Mouse (Mus musculus) CH12.LX (cell line): ENCODE measurements at regions not wholly inside any gene's neighbourhood (a gene's known extent, or its start where the extent isn't known, plus 50 kb on each side); places are given as distances from the start of the nearest gene placed in this dataset.

Experiments used
- DNase-seq: peaks from one replicate; pipeline ENCODE4 v3.0.0-alpha.2; 2013; ENCODE audit errors: extremely low read depth
- H3K27ac ChIP-seq: 2 replicates; pipeline ENCODE4 v1.5.1; 2012; ENCODE audit warnings: low read depth, mild to moderate bottlenecking, control low read depth, moderate library complexity; ENCODE audit not compliant: insufficient read depth
- H3K27me3 ChIP-seq: replicated peaks from 2 replicates; pipeline ENCODE3; 2012; ENCODE audit warnings: inconsistent platforms
- H3K36me3 ChIP-seq, 2 experiments: replicated peaks in 1 of 2; 2 replicates each; pipeline versions ENCODE3 to v1.6.1; 2012; ENCODE audit warnings: inconsistent platforms in 1 of 2, low read length in 1 of 2, mild to moderate bottlenecking in 1 of 2, mixed read lengths in 1 of 2, moderate library complexity in 1 of 2; ENCODE audit not compliant: control insufficient read depth in 1 of 2, insufficient read depth in 1 of 2
- H3K4me1 ChIP-seq, 2 experiments: 2 replicates each; pipeline ENCODE4 v1.6.1; 2012; ENCODE audit warnings: inconsistent platforms in 1 of 2, moderate library complexity in 1 of 2; ENCODE audit not compliant: insufficient read depth in 2 of 2, control insufficient read depth in 1 of 2
- H3K4me2 ChIP-seq: 2 replicates; pipeline ENCODE4 v1.6.1; 2012; ENCODE audit warnings: low read depth, mild to moderate bottlenecking, control low read depth; ENCODE audit not compliant: poor library complexity, insufficient read depth, severe bottlenecking
- H3K4me3 ChIP-seq, 3 experiments: fragments of 150-350 bp in 1 of 3; sonication (generic) in 1 of 3; replicated peaks in 1 of 3; 2 replicates each; pipeline versions ENCODE3 to v1.5.1; 2011 to 2012; ENCODE audit warnings: low read depth in 2 of 3, low read length in 2 of 3, mild to moderate bottlenecking in 2 of 3, moderate library complexity in 2 of 3, control low read depth in 1 of 3, improper control_type of control experiment in 1 of 3, inconsistent platforms in 1 of 3, mixed read lengths in 1 of 3; ENCODE audit not compliant: poor library complexity in 1 of 3
- H3K79me2 ChIP-seq: replicated peaks from 2 replicates; pipeline ENCODE4 v1.6.1; 2012; ENCODE audit warnings: mild to moderate bottlenecking, moderate library complexity; ENCODE audit not compliant: control insufficient read depth, poor library complexity, insufficient read depth, severe bottlenecking; ENCODE audit errors: extremely low read depth
- H3K9ac ChIP-seq: 2 replicates; pipeline ENCODE4 v1.6.1; 2012; ENCODE audit warnings: low read depth, mild to moderate bottlenecking, control low read depth, moderate library complexity; ENCODE audit not compliant: insufficient read depth
- H3K9me3 ChIP-seq: replicated peaks from 2 replicates; pipeline ENCODE3; 2012; ENCODE audit warnings: low read length, inconsistent platforms, mixed read lengths
- BHLHE40 ChIP-seq: IDR thresholded peaks from 2 replicates; pipeline ENCODE4 v1.6.1; 2011; ENCODE audit warnings: mild to moderate bottlenecking, low read depth, low read length, improper control_type of control experiment
- CTCF ChIP-seq, 2 experiments: IDR thresholded peaks in 1 of 2; conservative IDR thresholded peaks in 1 of 2; 2 replicates each; pipeline ENCODE4 v1.5.1; 2011 to 2012; ENCODE audit warnings: low read depth in 2 of 2, low read length in 2 of 2, improper control_type of control experiment in 1 of 2, inconsistent platforms in 1 of 2, mild to moderate bottlenecking in 1 of 2, moderate library complexity in 1 of 2
- E2F4 ChIP-seq: IDR thresholded peaks from 2 replicates; pipeline ENCODE4 v1.6.1; 2011; ENCODE audit warnings: low read depth, low read length, improper control_type of control experiment; ENCODE audit not compliant: insufficient replicate concordance
- EP300 ChIP-seq: IDR thresholded peaks from 2 replicates; pipeline ENCODE4 v1.6.1; 2011; ENCODE audit warnings: low read length, improper control_type of control experiment
- ETS1 ChIP-seq: conservative IDR thresholded peaks from 2 replicates; pipeline ENCODE4 v1.6.1; 2012; ENCODE audit warnings: low read depth, mild to moderate bottlenecking, inconsistent platforms, low read length, improper control_type of control experiment, moderate library complexity
- IRF4 ChIP-seq: IDR thresholded peaks from 2 replicates; pipeline ENCODE4 v1.6.1; 2014; ENCODE audit warnings: low read depth, mild to moderate bottlenecking, inconsistent platforms, low read length, improper control_type of control experiment
- JUND ChIP-seq: conservative IDR thresholded peaks from 2 replicates; pipeline ENCODE4 v1.6.1; 2011; ENCODE audit warnings: low read depth, low read length, improper control_type of control experiment
- MAFK ChIP-seq: IDR thresholded peaks from 2 replicates; pipeline ENCODE4 v1.6.1; 2011; ENCODE audit warnings: low read length, improper control_type of control experiment; ENCODE audit not compliant: insufficient replicate concordance
- MAX ChIP-seq: IDR thresholded peaks from 2 replicates; pipeline ENCODE4 v1.6.1; 2011; ENCODE audit warnings: low read length, improper control_type of control experiment
- MAZ ChIP-seq: IDR thresholded peaks from 2 replicates; pipeline ENCODE4 v1.6.1; 2012; ENCODE audit warnings: low read depth, mild to moderate bottlenecking, inconsistent platforms, low read length, improper control_type of control experiment, moderate library complexity
- MEF2A ChIP-seq: IDR thresholded peaks from 2 replicates; pipeline ENCODE4 v1.6.1; 2014; ENCODE audit warnings: low read depth, mild to moderate bottlenecking, inconsistent platforms, low read length, improper control_type of control experiment, borderline replicate concordance
- MXI1 ChIP-seq: IDR thresholded peaks from 2 replicates; pipeline ENCODE4 v1.6.1; 2011; ENCODE audit warnings: mild to moderate bottlenecking, low read depth, low read length, improper control_type of control experiment
- MYC ChIP-seq: IDR thresholded peaks from 2 replicates; pipeline ENCODE4 v1.6.1; 2011; ENCODE audit warnings: low read depth, mild to moderate bottlenecking, improper control_type of control experiment, low read length
- NELFE ChIP-seq: IDR thresholded peaks from 2 replicates; pipeline ENCODE4 v1.6.1; 2011; ENCODE audit warnings: low read depth, low read length, improper control_type of control experiment
- NRF1 ChIP-seq: IDR thresholded peaks from 2 replicates; pipeline ENCODE4 v1.6.1; 2014; ENCODE audit warnings: low read depth, mild to moderate bottlenecking, inconsistent platforms, low read length, improper control_type of control experiment, moderate library complexity
- PAX5 ChIP-seq: IDR thresholded peaks from 2 replicates; pipeline ENCODE4 v1.6.1; 2012; ENCODE audit warnings: low read length, inconsistent platforms, mixed read lengths
- POLR2A ChIP-seq: IDR thresholded peaks from 2 replicates; pipeline ENCODE4 v1.6.1; 2011; ENCODE audit warnings: low read depth, mild to moderate bottlenecking, improper control_type of control experiment, low read length
- POLR2AphosphoS2 ChIP-seq: IDR thresholded peaks from 2 replicates; pipeline ENCODE4 v1.6.1; 2011; ENCODE audit warnings: low read depth, low read length, improper control_type of control experiment
- RAD21 ChIP-seq: IDR thresholded peaks from 2 replicates; pipeline ENCODE4 v1.6.1; 2011; ENCODE audit warnings: low read depth, mild to moderate bottlenecking, low read length, improper control_type of control experiment, moderate library complexity
- RCOR1 ChIP-seq: conservative IDR thresholded peaks from 2 replicates; pipeline ENCODE4 v1.6.1; 2012; ENCODE audit warnings: low read depth, mild to moderate bottlenecking, inconsistent platforms, low read length, improper control_type of control experiment
- SMC3 ChIP-seq: IDR thresholded peaks from 2 replicates; pipeline ENCODE4 v1.6.1; 2011; ENCODE audit warnings: low read depth, low read length, improper control_type of control experiment
- TCF12 ChIP-seq: IDR thresholded peaks from 2 replicates; pipeline ENCODE4 v1.6.1; 2014; ENCODE audit warnings: low read depth, mild to moderate bottlenecking, inconsistent platforms, low read length, improper control_type of control experiment
- UBTF ChIP-seq: IDR thresholded peaks from 2 replicates; pipeline ENCODE4 v1.6.1; 2012; ENCODE audit warnings: low read depth, mild to moderate bottlenecking, inconsistent platforms, low read length, improper control_type of control experiment, moderate library complexity
- USF2 ChIP-seq: conservative IDR thresholded peaks from 2 replicates; pipeline ENCODE4 v1.6.1; 2011; ENCODE audit warnings: low read depth, low read length, improper control_type of control experiment
- ZC3H11A ChIP-seq: IDR thresholded peaks from 2 replicates; pipeline ENCODE4 v1.6.1; 2012; ENCODE audit warnings: low read depth, mild to moderate bottlenecking, inconsistent platforms, low read length, improper control_type of control experiment
- ZKSCAN1 ChIP-seq: IDR thresholded peaks from 2 replicates; pipeline ENCODE4 v1.6.1; 2012; ENCODE audit warnings: low read depth, inconsistent platforms, low read length, improper control_type of control experiment, borderline replicate concordance
- ZMIZ1 ChIP-seq: IDR thresholded peaks from 2 replicates; pipeline ENCODE4 v1.6.1; 2012; ENCODE audit warnings: low read depth, mild to moderate bottlenecking, inconsistent platforms, low read length, improper control_type of control experiment
- dilution Hi-C: fragments of 300-500 bp; cut with MboI; formaldehyde crosslinking; loops from 2 replicates; pipeline ENCODE4 v1.14.3; 2020; ENCODE audit warnings: low sequenced_read_pairs; ENCODE audit not compliant: extremely low pct_unique_long_range_greater_than_20kb, extremely low pct_ligation_motif_present
- in situ Hi-C: fragments of 300-500 bp; cut with MboI; formaldehyde crosslinking; loops from 3 replicates; pipeline ENCODE4 v1.14.3; 2019; ENCODE audit warnings: low sequenced_read_pairs, low pct_ligation_motif_present, low pct_unique_long_range_greater_than_20kb, mixed read lengths

DNA sequence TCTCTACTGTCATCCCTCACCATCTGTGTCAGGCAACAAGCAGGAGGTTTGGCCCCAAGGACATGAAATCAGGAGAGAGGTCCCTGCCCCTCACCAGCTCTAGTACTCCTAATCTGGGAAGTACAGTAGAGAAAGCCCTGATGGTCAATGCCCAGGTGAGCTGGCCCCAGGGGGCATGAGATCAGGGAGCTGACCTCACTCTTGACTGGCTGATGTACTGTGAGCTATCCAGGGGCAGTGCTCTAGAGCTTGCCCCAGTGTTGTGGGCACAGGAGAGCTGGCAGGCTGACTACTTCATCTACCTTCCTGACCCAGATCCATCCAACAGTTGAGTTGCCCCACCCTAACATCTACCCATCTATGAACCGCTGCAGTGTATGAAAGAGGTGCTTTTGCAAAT, 275.9 kb upstream of the Klhl1 start:
- no peaks in the 10 kb centered on the region for H3K79me2 ChIP-seq
- H3K27ac ChIP-seq: no peak overlapping the region
- TF ChIP-seq E2F4: no peak
- no peak for TF ChIP-seq TCF12
- TF ChIP-seq ETS1: no peak
- no peak for TF ChIP-seq NELFE
- TF ChIP-seq ZKSCAN1: no peak
- no peak for TF ChIP-seq NRF1
- no peak for TF ChIP-seq MAFK
- no peak for TF ChIP-seq ZMIZ1
- TF ChIP-seq IRF4: no peak
- no peak for TF ChIP-seq RCOR1
- no peak for TF ChIP-seq MXI1
- TF ChIP-seq SMC3: no peak
- no peak for TF ChIP-seq EP300
- TF ChIP-seq BHLHE40: no peak
- no peak for TF ChIP-seq RAD21
- no peak for TF ChIP-seq USF2
- TF ChIP-seq POLR2AphosphoS2: no peak
- no peak for TF ChIP-seq MAZ
- no peak for TF ChIP-seq MYC
- no peak for TF ChIP-seq MEF2A
- no peak overlapping the region for H3K4me2 ChIP-seq
- H3K36me3 ChIP-seq: no peaks in the 10 kb centered on the region
- H3K27me3 ChIP-seq: no peaks in the 10 kb centered on the region
- in situ Hi-C loops (no loop called here), dilution Hi-C loops (no loop called here)
- no peak overlapping the region for H3K4me3 ChIP-seq
- DNase-seq: no peak
- no peak overlapping the region for H3K9ac ChIP-seq
- H3K4me1 ChIP-seq: no peaks in the 10 kb centered on the region
- H3K9me3 ChIP-seq: peaks cover 19% of the 10 kb centered on the region

DNA sequence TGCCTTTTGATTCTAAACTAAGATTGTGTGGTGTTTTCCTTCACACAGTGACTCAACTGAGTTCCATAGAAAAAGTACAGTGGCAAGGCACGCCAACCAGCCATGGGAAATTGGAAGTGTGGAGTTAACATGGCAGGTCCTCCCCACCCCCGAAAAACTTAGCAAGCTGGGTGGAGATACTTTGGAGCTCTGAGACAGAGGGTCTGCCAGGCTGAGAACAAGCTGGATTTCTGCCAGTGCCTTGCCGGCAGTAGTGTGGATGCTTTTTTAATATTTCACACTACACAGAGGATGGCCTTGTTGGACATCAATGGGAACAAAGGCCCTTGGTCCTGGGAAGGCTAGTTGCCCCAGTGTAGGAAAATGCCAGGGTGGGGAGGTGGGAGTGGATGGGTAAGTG, 269.0 kb upstream of the Klhl1 start:
- in situ Hi-C loops: no loop called here
- DNase-seq: no peak
- H3K4me1 ChIP-seq: no peaks in the 10 kb centered on the region
- H3K4me2 ChIP-seq: no peak overlapping the region
- H3K79me2 ChIP-seq: no peaks in the 10 kb centered on the region
- H3K9ac ChIP-seq: no peak overlapping the region
- H3K4me3 ChIP-seq: no peak overlapping the region
- H3K27ac ChIP-seq: no peak overlapping the region
- H3K36me3 ChIP-seq: no peaks in the 10 kb centered on the region
- peaks cover 14% of the 10 kb centered on the region for H3K9me3 ChIP-seq
- no peaks in the 10 kb centered on the region for H3K27me3 ChIP-seq
- dilution Hi-C loops: no loop called here
- TF ChIP-seq MAX: no peak
- TF ChIP-seq RAD21: no peak
- TF ChIP-seq CTCF (conservative IDR thresholded peaks at IDR 0.05 in 1 of 2, IDR thresholded peaks at IDR 0.05 in 1 of 2; ENCODE audit: low read depth in 2 of 2, low read length in 2 of 2): no peak
- TF ChIP-seq TCF12: no peak
- TF ChIP-seq MEF2A: no peak
- no peak for TF ChIP-seq ZMIZ1
- no peak for TF ChIP-seq ZC3H11A
- TF ChIP-seq MAFK: no peak
- no peak for TF ChIP-seq POLR2A
- no peak for TF ChIP-seq ZKSCAN1
- TF ChIP-seq UBTF: no peak
- TF ChIP-seq BHLHE40: no peak
- TF ChIP-seq MYC: no peak
- no peak for TF ChIP-seq NELFE
- TF ChIP-seq JUND: no peak
- TF ChIP-seq SMC3: no peak
- no peak for TF ChIP-seq PAX5
- no peak for TF ChIP-seq NRF1
